Mouse (Mus musculus) heart, adult 2 months (tissue): ENCODE measurements around the gene Ccdc3. TPM values are rescaled to one million over a fixed set of nuclear protein-coding genes. Genes with fewer than 3 reads are reported as not detected.

Experiments
- DNase-seq, 2 experiments: peaks; one replicate each; pipeline ENCODE4 v3.0.0; 2021
- H3K27ac ChIP-seq: fragments of 200-600 bp; 2 replicates; pipeline ENCODE4 v1.8.1; 2022
- H3K27me3 ChIP-seq: fragments of 200-500 bp; 2 replicates; pipeline ENCODE4 v1.6.1; 2012; ENCODE audit warnings: mild to moderate bottlenecking, low read length, inconsistent platforms, mixed read lengths; ENCODE audit not compliant: control insufficient read depth, insufficient read depth
- H3K36me3 ChIP-seq: fragments of 200-500 bp; 2 replicates; pipeline ENCODE4 v1.6.1; 2012; ENCODE audit warnings: low read length, inconsistent platforms; ENCODE audit not compliant: control insufficient read depth, insufficient read depth
- H3K4me1 ChIP-seq: fragments of 200-500 bp; 2 replicates; pipeline ENCODE4 v1.6.1; 2011; ENCODE audit warnings: low read length; ENCODE audit not compliant: control insufficient read depth, insufficient read depth
- H3K4me3 ChIP-seq: fragments of 200-600 bp; 2 replicates; pipeline ENCODE4 v1.8.1; 2022
- H3K79me2 ChIP-seq: fragments of 200-500 bp; replicated peaks from 2 replicates; pipeline ENCODE4 v1.6.1; 2012; ENCODE audit warnings: mild to moderate bottlenecking, inconsistent platforms, low read length, moderate library complexity, mixed read lengths; ENCODE audit not compliant: control insufficient read depth, insufficient read depth
- H3K9ac ChIP-seq: fragments of 200-500 bp; 2 replicates; pipeline ENCODE4 v1.6.1; 2012; ENCODE audit warnings: low read depth, mild to moderate bottlenecking, control low read depth, inconsistent platforms, low read length, mixed read lengths
- CTCF ChIP-seq: fragments of 200-600 bp; IDR thresholded peaks from 2 replicates; pipeline ENCODE4 v1.8.1; 2022; ENCODE audit warnings: antibody characterized with exemption, mild to moderate bottlenecking, moderate library complexity
- EP300 ChIP-seq: fragments of 200-500 bp; IDR thresholded peaks from 2 replicates; pipeline ENCODE4 v1.6.1; 2011; ENCODE audit warnings: low read depth, low read length, control low read depth; ENCODE audit not compliant: insufficient read depth
- POLR2A ChIP-seq: fragments of 200-500 bp; IDR thresholded peaks from 2 replicates; pipeline ENCODE4 v1.6.1; 2011; ENCODE audit warnings: mild to moderate bottlenecking, low read depth, low read length, control low read depth; ENCODE audit not compliant: insufficient read depth
- WGBS: fragments of 180-500 bp; shearing (Covaris S2); methylation state at CpG from one replicate; pipeline ENCODE4 v1.1.7; 2018; 5-methylcytosine and 5-hydroxymethylcytosine counted together
- intact Hi-C: fragments of 180-260 bp; cut with DNase I; formaldehyde crosslinking; loops from one replicate; pipeline ENCODE4 v1.15.1; 2025
- polyA plus RNA-seq: library from polyadenylated mRNA; depleted of rRNA; stranded (reverse); fragments of >200 nt; gene quantifications from 2 replicates; pipeline ENCODE4 v1.2.3, GENCODE M21; 2012
- total RNA-seq, 2 experiments: library from RNA; stranded (reverse); gene quantifications; 2 replicates each; pipeline ENCODE4 v1.2.3; 2021

The Ccdc3 gene
- total and polyA plus RNA-seq, 3 experiments, result 3.9 to 5.0 (median 4.0) TPM

DNA sequence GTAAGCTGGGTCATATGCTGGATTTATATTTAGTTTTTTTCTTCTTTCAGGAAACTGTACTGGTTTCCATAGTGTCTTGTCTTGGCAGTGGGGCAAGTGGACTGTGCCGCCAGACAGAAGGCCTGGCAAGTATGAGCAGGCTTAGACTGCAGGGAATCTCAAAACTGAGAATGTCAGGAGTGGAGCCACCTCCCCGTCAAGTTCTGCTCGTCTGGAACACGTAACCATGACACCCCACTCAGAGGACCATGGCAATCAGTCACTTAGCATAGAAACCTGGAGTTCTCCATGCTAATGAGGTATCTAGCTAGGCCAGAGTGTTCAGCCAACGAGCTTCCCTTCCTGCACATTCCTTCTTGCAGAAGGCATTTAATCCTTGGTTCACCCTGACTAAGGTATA is 10.2 kb upstream of the Ccdc3 start:
- DNase-seq, result no peak
- Histone ChIP-seq H3K4me3 (no peak overlapping the region), H3K79me2 (no peaks in the 10 kb centered on the region), H3K36me3 (no peaks in the 10 kb centered on the region), H3K27ac (no peak overlapping the region), H3K9ac (no peak overlapping the region), H3K4me1 (no peaks in the 10 kb centered on the region; the same call in 1 of the 2 replicates), H3K27me3 (no peaks in the 10 kb centered on the region)
- no peak for TF ChIP-seq CTCF
- TF ChIP-seq EP300, result no peak
- no peak for TF ChIP-seq POLR2A
- WGBS, result 87% methylated on average over 5 of the region's 5 CpGs
- intact Hi-C loops, result no loop called here

DNA sequence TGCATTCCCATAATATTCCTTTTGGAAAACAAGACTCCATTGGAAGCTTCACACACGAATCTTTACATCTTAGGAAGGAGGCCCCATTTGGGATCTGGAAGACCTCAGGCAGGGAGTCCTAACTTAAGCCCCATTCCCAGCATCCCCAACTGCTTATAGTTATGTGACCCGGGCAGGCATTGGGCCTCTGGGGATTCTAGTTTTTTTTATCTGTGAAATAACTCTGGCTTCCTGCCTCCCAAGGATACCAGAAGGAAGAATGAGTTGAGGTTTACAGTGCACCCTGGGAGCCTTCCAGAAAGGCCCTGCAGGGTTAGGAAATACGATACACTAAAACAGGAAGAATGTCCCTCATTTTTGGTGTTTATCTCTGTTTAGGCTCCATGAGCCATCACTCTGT is 8.5 kb upstream of the Ccdc3 start:
- H3K4me1 ChIP-seq, result no peaks in the 10 kb centered on the region; the same call in 1 of the 2 replicates
- H3K9ac ChIP-seq, result no peak overlapping the region
- DNase-seq, result peak in 1 of 2 experiments; percentile 8
- WGBS, result 28% methylated on average over 3 of the region's 3 CpGs
- no peaks in the 10 kb centered on the region for H3K36me3 ChIP-seq
- H3K27me3 ChIP-seq, result no peaks in the 10 kb centered on the region
- intact Hi-C loops, result no loop called here
- H3K4me3 ChIP-seq, result no peak overlapping the region
- no peak for TF ChIP-seq POLR2A
- no peak for TF ChIP-seq EP300
- TF ChIP-seq CTCF, result no peak
- no peak overlapping the region for H3K27ac ChIP-seq
- H3K79me2 ChIP-seq, result no peaks in the 10 kb centered on the region

DNA sequence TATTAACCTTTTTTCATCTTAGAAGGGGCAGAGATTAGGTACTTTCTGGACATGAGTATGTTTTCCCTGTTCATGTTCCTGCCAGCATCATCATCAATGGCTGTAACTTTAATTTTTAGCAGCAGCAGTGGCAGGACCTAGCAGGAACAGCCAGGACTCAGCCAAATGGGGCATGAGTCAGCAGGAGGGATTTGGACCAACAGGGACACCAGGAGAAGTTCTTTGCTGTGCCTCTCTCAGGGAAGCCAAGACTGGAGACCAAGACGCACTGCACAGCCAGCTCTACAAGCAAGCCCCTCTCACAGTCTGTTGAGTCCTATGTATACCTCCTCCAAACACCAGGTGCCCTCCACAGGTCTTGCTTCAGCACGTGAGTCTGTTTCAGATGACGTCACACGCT is 5.5 kb upstream of the Ccdc3 start:
- Histone ChIP-seq H3K27ac (no peak overlapping the region), H3K4me3 (no peak overlapping the region), H3K36me3 (no peaks in the 10 kb centered on the region), H3K79me2 (no peaks in the 10 kb centered on the region), H3K4me1 (no peaks in the 10 kb centered on the region; the same call in 1 of the 2 replicates), H3K27me3 (no peaks in the 10 kb centered on the region), H3K9ac (no peak overlapping the region)
- peak in 1 of 2 experiments; percentile 10 for DNase-seq
- 83% methylated on average over 4 of the region's 4 CpGs for WGBS
- TF ChIP-seq CTCF (no peak), EP300 (no peak), POLR2A (no peak)
- intact Hi-C loops, result no loop called here

DNA sequence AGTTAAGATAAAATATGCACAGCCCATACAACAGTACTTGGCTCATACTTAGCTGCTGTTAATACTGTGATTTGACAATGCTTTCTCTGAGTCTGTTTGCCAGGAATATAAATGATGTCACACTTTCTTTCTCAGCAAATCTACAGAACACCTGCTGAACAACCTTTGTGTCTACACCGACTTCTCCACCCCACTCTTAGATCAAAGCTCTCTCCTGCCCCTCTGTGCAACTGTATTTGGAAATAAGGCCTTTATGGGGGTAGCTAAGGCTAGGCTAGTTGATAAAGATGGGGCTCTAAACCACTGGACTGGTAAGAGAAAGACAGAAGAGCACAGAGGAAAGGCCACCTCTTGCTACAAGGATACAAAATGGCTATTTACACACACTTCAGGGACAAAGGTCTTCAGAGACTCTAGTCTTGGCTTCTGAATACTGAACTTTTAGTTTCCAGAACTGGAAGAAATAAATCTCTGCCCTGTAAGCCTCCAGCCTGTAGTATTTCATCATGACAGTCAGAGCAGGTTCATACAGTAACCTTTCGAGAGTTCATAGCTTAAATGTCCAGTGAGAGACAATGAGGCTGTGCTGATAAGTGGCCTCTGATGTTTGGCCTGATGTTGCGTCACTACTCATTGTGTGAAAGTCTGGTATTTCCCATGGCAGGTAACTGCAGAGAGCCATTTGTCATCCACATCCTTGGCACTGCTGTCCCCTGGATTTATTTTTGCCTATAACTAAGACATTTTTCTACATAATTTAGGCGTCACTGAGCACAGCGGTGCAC is 2.4 kb upstream of the Ccdc3 start:
- intact Hi-C loops, result no loop called here
- 75% methylated on average over 5 of the region's 5 CpGs for WGBS
- no peaks in the 10 kb centered on the region; the same call in 1 of the 2 replicates for H3K4me1 ChIP-seq
- no peak overlapping the region for H3K9ac ChIP-seq
- H3K79me2 ChIP-seq, result no peaks in the 10 kb centered on the region
- no peak for DNase-seq
- H3K4me3 ChIP-seq, result no peak overlapping the region
- H3K27ac ChIP-seq, result no peak overlapping the region
- H3K27me3 ChIP-seq, result peaks cover 5% of the 10 kb centered on the region
- no peaks in the 10 kb centered on the region for H3K36me3 ChIP-seq
- TF ChIP-seq POLR2A (no peak), EP300 (no peak), CTCF (no peak)

DNA sequence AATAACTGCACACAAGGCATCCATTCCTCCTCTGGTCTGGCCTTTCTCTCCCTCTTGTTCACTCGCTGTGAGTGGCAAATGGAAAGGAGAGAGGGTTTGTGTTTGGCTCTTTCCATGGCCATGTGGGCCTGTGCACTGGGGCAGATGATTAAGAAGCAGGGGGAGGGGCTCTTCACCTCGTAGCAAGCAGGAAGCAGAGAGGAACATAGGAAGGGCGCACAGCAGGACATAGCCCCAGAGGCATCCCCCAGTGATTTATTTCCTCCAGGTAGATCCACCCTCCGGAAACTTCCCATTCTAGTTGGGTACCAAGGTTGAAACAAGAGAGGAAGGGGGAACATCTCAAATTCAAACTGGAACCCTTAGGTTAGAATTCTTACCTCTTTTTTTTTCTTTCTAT is 2.4 kb downstream of the Ccdc3 start:
- Histone ChIP-seq H3K4me1 (no peaks in the 10 kb centered on the region; the same call in 1 of the 2 replicates), H3K36me3 (no peaks in the 10 kb centered on the region), H3K9ac (no peak overlapping the region), H3K79me2 (no peaks in the 10 kb centered on the region), H3K27ac (no peak overlapping the region), H3K27me3 (peaks cover 5% of the 10 kb centered on the region), H3K4me3 (no peak overlapping the region)
- 56% methylated on average over 4 of the region's 4 CpGs for WGBS
- intact Hi-C loops, result no loop called here
- TF ChIP-seq CTCF (no peak), EP300 (no peak), POLR2A (no peak)
- no peak for DNase-seq

DNA sequence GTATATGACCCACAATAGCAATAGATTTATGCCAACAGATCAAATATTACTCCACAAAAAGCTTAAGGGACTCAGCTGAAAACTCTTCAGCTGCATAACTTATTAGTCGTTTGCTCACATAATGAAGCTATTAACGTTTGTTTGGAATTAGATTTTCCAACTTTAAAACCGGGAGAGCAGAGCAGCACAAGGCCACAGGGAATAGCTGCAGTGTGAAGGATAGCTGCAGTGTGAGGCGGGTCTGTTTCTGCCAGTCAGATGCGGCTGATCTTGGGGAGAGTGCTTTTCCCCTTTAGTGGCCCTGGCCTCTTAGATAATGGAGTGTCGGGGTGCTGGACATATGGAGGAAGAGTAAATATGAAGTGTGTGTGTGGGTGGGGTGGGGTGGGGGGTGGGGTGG is 6.9 kb downstream of the Ccdc3 start:
- H3K79me2 ChIP-seq, result no peaks in the 10 kb centered on the region
- no peaks in the 10 kb centered on the region for H3K27me3 ChIP-seq
- no peak overlapping the region for H3K9ac ChIP-seq
- no peak for TF ChIP-seq POLR2A
- DNase-seq, result no peak
- H3K27ac ChIP-seq, result no peak overlapping the region
- H3K4me1 ChIP-seq, result no peaks in the 10 kb centered on the region
- 58% methylated on average over 6 of the region's 6 CpGs for WGBS
- H3K36me3 ChIP-seq, result no peaks in the 10 kb centered on the region
- no peak overlapping the region for H3K4me3 ChIP-seq
- intact Hi-C loops, result no loop called here
